Mouse (Mus musculus) liver, embryonic 15.5 days (tissue): Measurements from ENCODE around the gene Bcl6b. TPM values are rescaled to one million over a fixed set of nuclear protein-coding genes. Genes with fewer than 3 reads are reported as not detected.

Experiments
- ATAC-seq: fragments of 200-750 bp; cut with Nextera tagmentation; 2 replicates; pipeline ENCODE4 v1.8.0; 2017; ENCODE audit warnings: moderate number of reproducible peaks, mild to moderate bottlenecking, moderate library complexity; ENCODE audit not compliant: insufficient read depth
- H3K27ac ChIP-seq: fragments of 300-500 bp; sonication (generic); replicated peaks from 2 replicates; pipeline ENCODE4 v1.5.1; 2015; ENCODE audit warnings: mild to moderate bottlenecking, inconsistent platforms
- H3K27me3 ChIP-seq: fragments of 300-500 bp; sonication (generic); 2 replicates; pipeline ENCODE4 v1.6.1; 2015; ENCODE audit warnings: mild to moderate bottlenecking, inconsistent platforms
- H3K36me3 ChIP-seq: fragments of 300-500 bp; sonication (generic); replicated peaks from 2 replicates; pipeline ENCODE4 v1.6.1; 2015; ENCODE audit warnings: moderate library complexity, mild to moderate bottlenecking, inconsistent platforms
- H3K4me1 ChIP-seq: fragments of 300-500 bp; sonication (generic); replicated peaks from 2 replicates; pipeline ENCODE4 v1.6.1; 2015; ENCODE audit warnings: inconsistent platforms
- H3K4me2 ChIP-seq: fragments of 300-500 bp; sonication (generic); 2 replicates; pipeline ENCODE4 v1.6.1; 2015; ENCODE audit warnings: moderate library complexity, mild to moderate bottlenecking, inconsistent platforms
- H3K4me3 ChIP-seq: fragments of 300-500 bp; sonication (generic); replicated peaks from 2 replicates; pipeline ENCODE4 v1.5.1; 2015; ENCODE audit warnings: mild to moderate bottlenecking, inconsistent platforms
- H3K9ac ChIP-seq: fragments of 300-500 bp; sonication (generic); 2 replicates; pipeline ENCODE4 v1.6.1; 2015; ENCODE audit warnings: moderate library complexity, mild to moderate bottlenecking, inconsistent platforms
- H3K9me3 ChIP-seq: fragments of 300-500 bp; sonication (generic); replicated peaks from 2 replicates; pipeline ENCODE4 v1.6.1; 2016; ENCODE audit warnings: inconsistent platforms
- WGBS: fragments of 180-500 bp; shearing (Covaris S2); methylation state at CpG from one replicate; pipeline ENCODE4 v1.1.7; 2015; ENCODE audit warnings: mixed read lengths; ENCODE audit not compliant: insufficient replicate concordance; 5-methylcytosine and 5-hydroxymethylcytosine counted together
- polyA plus RNA-seq: library from polyadenylated mRNA; unstranded; fragments of >200 nt; fragmentation: Nextera tagmentation; extraction: Ambion mirVana; gene quantifications from 2 replicates; pipeline ENCODE4 v1.2.1, GENCODE M21; 2015

The Bcl6b gene
- polyA plus RNA-seq = 2.1 and 2.2 TPM in 2 replicates

DNA sequence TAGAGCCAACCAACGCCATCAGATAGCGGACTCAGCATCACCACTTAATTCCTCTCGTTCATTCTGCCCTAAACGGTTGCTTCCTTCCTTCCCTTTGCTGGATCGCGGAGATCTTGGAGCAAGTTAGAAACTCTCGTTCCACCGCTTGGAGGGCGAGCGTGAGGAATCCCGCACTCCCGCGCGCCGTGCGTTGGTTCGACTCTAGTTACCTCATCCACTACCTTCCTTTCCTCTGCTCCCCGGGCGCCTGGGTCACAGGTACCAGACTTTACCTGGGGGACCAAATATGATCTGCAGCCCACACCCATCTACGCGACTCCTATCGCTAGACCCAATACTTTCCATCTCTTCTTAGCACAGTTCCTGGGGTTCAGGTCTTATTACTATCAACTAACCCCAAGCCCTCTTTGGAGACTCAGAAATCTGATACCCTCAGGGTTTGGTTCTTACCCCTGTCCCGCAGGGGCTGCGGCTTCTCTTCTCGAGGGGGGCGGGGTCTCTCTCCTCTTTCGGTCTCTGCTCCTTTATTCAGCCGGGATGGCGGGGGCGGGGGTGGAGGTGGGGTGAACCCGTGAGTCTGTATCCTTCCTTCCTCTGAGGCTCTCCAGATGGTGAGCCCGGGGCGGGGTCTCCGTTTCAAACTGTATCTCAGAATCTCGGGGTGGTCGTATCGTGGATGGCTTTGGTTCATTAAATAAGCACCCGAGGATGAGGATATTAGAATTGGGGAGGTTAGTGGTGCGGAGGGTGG, at the start of gene Bcl6b:
Bcl6b (minus strand) TSS at position 539 of the 751 bp plus-strand sequence.
- Histone ChIP-seq H3K27me3 (peaks cover 67% of the 10 kb centered on the region), H3K4me1 (peaks cover 78% of the 10 kb centered on the region), H3K4me2 (peak within 1 kb of the TSS; percentile 89), H3K4me3 (peak within 1 kb of the TSS; percentile 55), H3K9ac (peak within 1 kb of the TSS; percentile 53), H3K27ac (peak within 1 kb of the TSS; percentile 68), H3K9me3 (no peaks in the 10 kb centered on the region), H3K36me3 (peaks cover under 1% of the 10 kb centered on the region; the same call in 1 of the 2 replicates)
- 2% methylated on average over 39 of the region's 39 CpGs for WGBS
- ATAC-seq = peak; percentile 8; the same call in 1 of the 2 replicates

DNA sequence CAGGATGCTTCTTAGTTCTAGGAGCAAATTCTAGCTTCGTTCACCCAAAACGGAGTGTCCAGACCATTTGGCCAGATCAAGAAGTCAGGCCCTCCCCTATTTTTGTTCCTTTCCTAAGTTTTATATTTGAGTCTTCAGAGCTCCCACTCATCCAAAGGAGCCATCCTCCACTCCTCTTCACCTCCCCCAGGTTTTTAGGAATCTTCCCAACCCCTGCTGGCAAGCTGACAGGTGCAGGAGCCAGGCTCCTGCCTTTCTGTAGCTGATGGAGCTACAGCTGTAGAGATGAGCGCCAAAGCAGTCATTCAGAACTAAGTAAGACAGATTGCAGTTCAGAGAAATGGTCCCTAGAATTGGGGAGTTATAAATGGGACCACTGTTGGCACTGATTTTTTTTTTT, 49.4 kb upstream of the Bcl6b start:
- H3K9ac ChIP-seq = no peak overlapping the region
- no peak overlapping the region for H3K4me2 ChIP-seq
- no peak overlapping the region for H3K27ac ChIP-seq
- no peaks in the 10 kb centered on the region for H3K4me1 ChIP-seq
- no peaks in the 10 kb centered on the region for H3K27me3 ChIP-seq
- no peaks in the 10 kb centered on the region for H3K36me3 ChIP-seq
- no peak for ATAC-seq
- WGBS = 61% methylated on average over 3 of the region's 3 CpGs
- H3K9me3 ChIP-seq = no peaks in the 10 kb centered on the region
- H3K4me3 ChIP-seq = no peak overlapping the region

- Histone ChIP-seq H3K27me3 (no peaks in the 10 kb centered on the region), H3K27ac (no peak overlapping the region), H3K4me1 (no peaks in the 10 kb centered on the region), H3K9me3 (no peaks in the 10 kb centered on the region), H3K36me3 (no peaks in the 10 kb centered on the region), H3K9ac (no peak overlapping the region), H3K4me2 (no peak overlapping the region), H3K4me3 (no peak overlapping the region)
- WGBS = 65% methylated on average over 7 of the region's 7 CpGs
- no peak for ATAC-seq
Measured at GRCm38 (mm10) chr11:70271641-70272040, 42.0 kb upstream of the Bcl6b start.

- Histone ChIP-seq H3K9ac (no peak overlapping the region), H3K9me3 (no peaks in the 10 kb centered on the region), H3K36me3 (no peaks in the 10 kb centered on the region), H3K4me2 (no peak overlapping the region), H3K27me3 (no peaks in the 10 kb centered on the region; the same call in 1 of the 2 replicates), H3K27ac (no peak overlapping the region), H3K4me3 (no peak overlapping the region), H3K4me1 (no peaks in the 10 kb centered on the region)
- 89% methylated on average over 1 of the region's 1 CpGs for WGBS
- no peak for ATAC-seq
Measured at GRCm38 (mm10) chr11:70266405-70266804, 36.8 kb upstream of the Bcl6b start.

GRCm38 (mm10) chr11:70265819-70266218, 36.2 kb upstream of the Bcl6b start:
- Histone ChIP-seq H3K4me2 (no peak overlapping the region), H3K9me3 (no peaks in the 10 kb centered on the region), H3K36me3 (no peaks in the 10 kb centered on the region), H3K4me3 (no peak overlapping the region), H3K27me3 (peaks cover 1% of the 10 kb centered on the region; the same call in 1 of the 2 replicates), H3K4me1 (no peaks in the 10 kb centered on the region), H3K27ac (no peak overlapping the region), H3K9ac (no peak overlapping the region)
- no peak for ATAC-seq
- WGBS = 48% methylated on average over 4 of the region's 4 CpGs

DNA sequence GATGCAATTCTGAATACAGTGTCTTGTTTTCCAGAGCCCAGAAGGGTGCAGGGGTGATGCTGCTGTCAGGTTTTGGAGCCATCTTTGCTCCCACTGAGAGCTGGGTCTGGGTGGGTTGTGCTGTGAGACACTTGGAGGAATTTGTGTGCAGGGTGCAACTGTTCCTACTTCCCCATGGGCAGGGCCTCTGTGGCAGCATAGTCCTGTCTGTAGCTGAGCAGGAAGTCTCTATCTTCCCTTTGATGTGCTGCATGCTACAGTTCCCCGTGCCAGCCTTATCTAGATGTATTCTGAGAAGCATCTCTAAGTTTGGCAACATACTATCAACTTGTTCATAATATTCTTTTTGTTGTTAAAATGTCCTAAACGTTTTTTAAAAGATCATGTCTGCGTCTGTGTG, 35.7 kb upstream of the Bcl6b start:
- no peak overlapping the region for H3K4me2 ChIP-seq
- H3K4me1 ChIP-seq = no peaks in the 10 kb centered on the region
- H3K9ac ChIP-seq = no peak overlapping the region
- WGBS = 27% methylated on average over 3 of the region's 3 CpGs
- no peak overlapping the region for H3K27ac ChIP-seq
- peaks cover 4% of the 10 kb centered on the region; the same call in 1 of the 2 replicates for H3K27me3 ChIP-seq
- no peak overlapping the region for H3K4me3 ChIP-seq
- ATAC-seq = no peak
- no peaks in the 10 kb centered on the region for H3K9me3 ChIP-seq
- no peaks in the 10 kb centered on the region for H3K36me3 ChIP-seq

- H3K4me2 ChIP-seq = no peak overlapping the region
- H3K4me3 ChIP-seq = no peak overlapping the region
- H3K27ac ChIP-seq = no peak overlapping the region
- H3K36me3 ChIP-seq = no peaks in the 10 kb centered on the region
- no peak overlapping the region for H3K9ac ChIP-seq
- H3K27me3 ChIP-seq = peaks cover 38% of the 10 kb centered on the region
- no peaks in the 10 kb centered on the region for H3K9me3 ChIP-seq
- no peak for ATAC-seq
- H3K4me1 ChIP-seq = peaks cover 11% of the 10 kb centered on the region
- 77% methylated on average over 4 of the region's 4 CpGs for WGBS
Measured at GRCm38 (mm10) chr11:70259035-70259434, 29.4 kb upstream of the Bcl6b start.

DNA sequence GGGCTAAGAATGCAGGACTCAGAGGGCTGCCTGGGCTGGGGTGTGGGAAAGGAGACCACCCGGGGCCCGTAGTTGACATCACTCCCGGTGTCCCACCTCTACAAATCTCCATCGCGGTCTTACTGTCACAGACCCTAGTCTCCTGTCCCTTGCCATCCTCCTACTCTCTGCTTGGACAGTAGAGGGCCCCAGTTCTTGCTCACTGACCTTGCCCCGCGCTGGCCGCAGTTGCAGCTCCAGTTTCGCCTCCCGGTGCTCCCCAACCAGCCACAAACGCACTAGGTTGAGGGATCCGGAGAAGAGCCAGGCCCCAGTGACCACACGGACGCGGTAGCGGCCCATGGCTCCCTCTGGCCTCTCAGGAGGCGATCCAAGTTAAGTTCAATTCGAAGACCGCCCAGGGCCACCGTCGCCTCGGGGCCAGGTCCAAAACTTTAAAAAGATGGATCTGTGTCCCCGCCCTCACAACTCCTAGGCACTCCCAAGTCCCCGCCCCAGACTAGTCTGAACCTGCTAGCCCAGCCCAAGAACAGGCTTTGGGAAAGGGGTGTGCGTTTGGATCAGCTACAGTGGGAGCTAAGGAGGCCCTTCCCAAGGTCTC, 25.4 kb upstream of the Bcl6b start, which contains the start of gene Alox12:
Alox12 (minus strand) TSS at position 423 of the 601 bp plus-strand sequence.
- peak within 1 kb of the TSS; percentile 46 for H3K4me2 ChIP-seq
- no peak within 1 kb of the TSS for H3K9ac ChIP-seq
- H3K27me3 ChIP-seq = peaks cover 73% of the 10 kb centered on the region
- H3K27ac ChIP-seq = no peak within 1 kb of the TSS
- no peaks in the 10 kb centered on the region for H3K36me3 ChIP-seq
- peak within 1 kb of the TSS; percentile 18; the same call in 1 of the 2 replicates for H3K4me3 ChIP-seq
- WGBS = 4% methylated on average over 25 of the region's 25 CpGs
- peaks cover 15% of the 10 kb centered on the region for H3K4me1 ChIP-seq
- no peaks in the 10 kb centered on the region for H3K9me3 ChIP-seq
- ATAC-seq = no peak

GRCm38 (mm10) chr11:70254337-70254736, 24.7 kb upstream of the Bcl6b start:
- 5% methylated on average over 18 of the region's 18 CpGs for WGBS
- no peak overlapping the region for H3K9ac ChIP-seq

GRCm38 (mm10) chr11:70251853-70252252, 22.3 kb upstream of the Bcl6b start:
- peaks cover 15% of the 10 kb centered on the region for H3K4me1 ChIP-seq
- H3K4me3 ChIP-seq = no peak overlapping the region
- H3K36me3 ChIP-seq = no peaks in the 10 kb centered on the region
- H3K27me3 ChIP-seq = peaks cover 73% of the 10 kb centered on the region
- H3K4me2 ChIP-seq = no peak overlapping the region
- no peak for ATAC-seq
- no peak overlapping the region for H3K9ac ChIP-seq
- 47% methylated on average over 8 of the region's 8 CpGs for WGBS
- H3K9me3 ChIP-seq = no peaks in the 10 kb centered on the region
- H3K27ac ChIP-seq = no peak overlapping the region

More at GRCm38 (mm10) chr11:70254337-70254736, 24.7 kb upstream of the Bcl6b start:
- Histone ChIP-seq H3K36me3 (no peaks in the 10 kb centered on the region), H3K27ac (no peak overlapping the region), H3K9me3 (no peaks in the 10 kb centered on the region), H3K4me1 (peaks cover 15% of the 10 kb centered on the region), H3K4me3 (peak overlapping the region; percentile 18; the same call in 1 of the 2 replicates), H3K4me2 (peak overlapping the region; percentile 46), H3K27me3 (peaks cover 77% of the 10 kb centered on the region)
- ATAC-seq = no peak

- H3K27ac ChIP-seq = no peak overlapping the region
- H3K9ac ChIP-seq = no peak overlapping the region
- ATAC-seq = no peak
- WGBS = 21% methylated on average over 11 of the region's 11 CpGs
- peaks cover 12% of the 10 kb centered on the region for H3K4me1 ChIP-seq
- no peaks in the 10 kb centered on the region for H3K9me3 ChIP-seq
- no peaks in the 10 kb centered on the region for H3K36me3 ChIP-seq
- no peak overlapping the region for H3K4me3 ChIP-seq
- no peak overlapping the region for H3K4me2 ChIP-seq
- peaks cover 66% of the 10 kb centered on the region for H3K27me3 ChIP-seq
Measured at GRCm38 (mm10) chr11:70250150-70250549, 20.6 kb upstream of the Bcl6b start.
